Mouse (Mus musculus) hindbrain, embryonic 14.5 days (tissue): ENCODE results near the gene Hist1h4m. TPM values are rescaled to one million over a fixed set of nuclear protein-coding genes. Genes with fewer than 3 reads are reported as not detected.
A peak's percentile ranks its signal among the peaks of the same experiment; 100 is the strongest.
"Not testable (repeated sequence)": the region's sequence is repeated elsewhere in the genome, so short reads cannot be mapped to it uniquely, and the experiment has no call there.

ENCODE experiments used
- ATAC-seq: fragments of 200-750 bp; cut with Nextera tagmentation; 2 replicates; pipeline ENCODE4 v1.8.0; 2017; ENCODE audit warnings: moderate number of reproducible peaks, mild to moderate bottlenecking, moderate TSS enrichment, moderate library complexity; ENCODE audit not compliant: low FRiP score
- DNase-seq: peaks from one replicate; pipeline ENCODE4 v3.0.0-alpha.2; 2015; ENCODE audit warnings: low spot score
- H3K27ac ChIP-seq: fragments of 300-500 bp; sonication (generic); 2 replicates; pipeline ENCODE4 v1.5.1; 2014; ENCODE audit warnings: mild to moderate bottlenecking, moderate library complexity
- H3K27me3 ChIP-seq: fragments of 300-500 bp; sonication (generic); 2 replicates; pipeline ENCODE4 v1.6.1; 2014; ENCODE audit warnings: mild to moderate bottlenecking, low read length, mixed read lengths; ENCODE audit not compliant: control insufficient read depth, insufficient read depth
- H3K36me3 ChIP-seq: fragments of 300-500 bp; sonication (generic); replicated peaks from 2 replicates; pipeline ENCODE4 v1.6.1; 2014; ENCODE audit not compliant: control insufficient read depth, insufficient read depth
- H3K4me1 ChIP-seq: fragments of 300-500 bp; sonication (generic); replicated peaks from 2 replicates; pipeline ENCODE4 v1.6.1; 2014; ENCODE audit warnings: antibody characterized with exemption, low read length, mixed read lengths; ENCODE audit not compliant: control insufficient read depth, insufficient read depth
- H3K4me2 ChIP-seq: fragments of 300-500 bp; sonication (generic); replicated peaks from 2 replicates; pipeline ENCODE4 v1.6.1; 2014; ENCODE audit warnings: mild to moderate bottlenecking, moderate library complexity
- H3K4me3 ChIP-seq: fragments of 300-500 bp; sonication (generic); replicated peaks from 2 replicates; pipeline ENCODE4 v1.5.1; 2014; ENCODE audit warnings: mild to moderate bottlenecking, low read length
- H3K9ac ChIP-seq: fragments of 300-500 bp; sonication (generic); 2 replicates; pipeline ENCODE4 v1.6.1; 2014
- H3K9me3 ChIP-seq: fragments of 300-500 bp; sonication (generic); 2 replicates; pipeline ENCODE4 v1.6.1; 2016; ENCODE audit warnings: low read length; ENCODE audit not compliant: control insufficient read depth
- WGBS: fragments of 180-500 bp; shearing (Covaris S2); extraction: QIAGEN DNeasy Blood & Tissue Kit; methylation state at CpG from one replicate; pipeline ENCODE4 v1.1.7; 2014; 5-methylcytosine and 5-hydroxymethylcytosine counted together
- polyA plus RNA-seq: library from polyadenylated mRNA; unstranded; fragments of >200 nt; fragmentation: Nextera tagmentation; extraction: Ambion mirVana; gene quantifications from 2 replicates; pipeline ENCODE4 v1.2.1, GENCODE M21; 2014

Gene Hist1h4m
- polyA plus RNA-seq, 1 experiment from 2014 or later, result not detected

- peaks cover 38% of the 10 kb centered on the region for H3K4me1 ChIP-seq
- no peaks in the 10 kb centered on the region for H3K36me3 ChIP-seq
- WGBS, result 17% methylated on average over 6 of the region's 6 CpGs
- DNase-seq (no peak), ATAC-seq (no peak)
- H3K27me3 ChIP-seq, result no peaks in the 10 kb centered on the region
- peak overlapping the region; percentile 16; the same call in 1 of the 2 replicates for H3K9ac ChIP-seq
- H3K4me3 ChIP-seq, result peak overlapping the region; percentile 34; the same call in 1 of the 2 replicates
- no peaks in the 10 kb centered on the region for H3K9me3 ChIP-seq
- H3K4me2 ChIP-seq, result peak overlapping the region; percentile 81
- peak overlapping the region; percentile 61 for H3K27ac ChIP-seq
Observed at GRCm38 (mm10) chr13:21784311-21784710, 27.2 kb upstream of the Hist1h4m start.

GRCm38 (mm10) chr13:21786189-21786898, 25.2 kb upstream of the Hist1h4m start:
- H3K4me1 ChIP-seq, result peaks cover 31% of the 10 kb centered on the region
- H3K9me3 ChIP-seq, result no peaks in the 10 kb centered on the region
- peak overlapping the region; percentile 49 for H3K9ac ChIP-seq
- peak overlapping the region; percentile 33 for H3K4me3 ChIP-seq
- no peaks in the 10 kb centered on the region for H3K27me3 ChIP-seq
- peak overlapping the region; percentile 66 for H3K4me2 ChIP-seq
- DNase-seq (peak; percentile 20), ATAC-seq (no peak)
- no peaks in the 10 kb centered on the region for H3K36me3 ChIP-seq
- WGBS, result 2% methylated on average over 8 of the region's 8 CpGs
- H3K27ac ChIP-seq, result peak overlapping the region; percentile 70

GRCm38 (mm10) chr13:21786899-21787629, 24.5 kb upstream of the Hist1h4m start, which contains the start of the genes Hist1h2an and Hist1h2bp:
Gene Hist1h2an (minus strand): TSS chr13:21787218.
Gene Hist1h2bp (plus strand): TSS chr13:21787461.
- Histone ChIP-seq H3K27ac (peak within 1 kb of the TSS; percentile 70), H3K9ac (peak within 1 kb of the TSS; percentile 49), H3K4me2 (peak within 1 kb of the TSS; percentile 66), H3K4me3 (peak within 1 kb of the TSS; percentile 33), H3K4me1 (peaks cover 31% of the 10 kb centered on the region)
- under 1% methylated on average over 33 of the region's 63 CpGs for WGBS
- H3K27me3 ChIP-seq, H3K9me3 ChIP-seq, H3K36me3 ChIP-seq: not testable (repeated sequence)
- DNase-seq, result peak; percentile 100
- peak; percentile 95 for ATAC-seq

GRCm38 (mm10) chr13:21787760-21788593, 23.6 kb upstream of the Hist1h4m start:
- Histone ChIP-seq H3K36me3 (no peaks in the 10 kb centered on the region), H3K27me3 (no peaks in the 10 kb centered on the region), H3K4me2 (peak overlapping the region; percentile 66), H3K9me3 (no peaks in the 10 kb centered on the region), H3K4me1 (peaks cover 26% of the 10 kb centered on the region), H3K9ac (peak overlapping the region; percentile 44; the same call in 1 of the 2 replicates), H3K27ac (peak overlapping the region; percentile 1; the same call in 1 of the 2 replicates), H3K4me3 (peak overlapping the region; percentile 33)
- no peak for DNase-seq
- ATAC-seq, result peak; percentile 17; the same call in 1 of the 2 replicates
- 15% methylated on average over 14 of the region's 21 CpGs for WGBS

GRCm38 (mm10) chr13:21789925-21790324, 21.6 kb upstream of the Hist1h4m start:
- 57% methylated on average over 6 of the region's 6 CpGs for WGBS
- H3K4me3 ChIP-seq, result no peak overlapping the region
- no peak for DNase-seq

GRCm38 (mm10) chr13:21790601-21791283, 20.8 kb upstream of the Hist1h4m start:
- Histone ChIP-seq H3K27me3 (no peaks in the 10 kb centered on the region), H3K4me1 (peaks cover 21% of the 10 kb centered on the region), H3K4me3 (no peak overlapping the region), H3K9ac (peak overlapping the region; percentile 24; the same call in 1 of the 2 replicates), H3K27ac (no peak overlapping the region), H3K9me3 (no peaks in the 10 kb centered on the region), H3K4me2 (peak overlapping the region; percentile 41), H3K36me3 (no peaks in the 10 kb centered on the region)
- 7% methylated on average over 18 of the region's 18 CpGs for WGBS
- ATAC-seq (no peak), DNase-seq (no peak)

More at GRCm38 (mm10) chr13:21789925-21790324, 21.6 kb upstream of the Hist1h4m start:
- no peaks in the 10 kb centered on the region for H3K9me3 ChIP-seq
- H3K27ac ChIP-seq, result no peak overlapping the region
- peaks cover 21% of the 10 kb centered on the region for H3K4me1 ChIP-seq
- no peaks in the 10 kb centered on the region for H3K27me3 ChIP-seq
- H3K9ac ChIP-seq, result no peak overlapping the region
- no peak for ATAC-seq
- no peaks in the 10 kb centered on the region for H3K36me3 ChIP-seq
- no peak overlapping the region for H3K4me2 ChIP-seq

- DNase-seq (no peak), ATAC-seq (no peak)
- no peaks in the 10 kb centered on the region for H3K36me3 ChIP-seq
- no peaks in the 10 kb centered on the region for H3K9me3 ChIP-seq
- no peaks in the 10 kb centered on the region for H3K27me3 ChIP-seq
- 92% methylated on average over 7 of the region's 7 CpGs for WGBS
- H3K9ac ChIP-seq, result no peak overlapping the region
- H3K4me3 ChIP-seq, result no peak overlapping the region
- 0 out of 2 replicates have a peak, but pooled peaks cover 5% of the 10 kb centered on the region for H3K4me1 ChIP-seq
- H3K4me2 ChIP-seq, result no peak overlapping the region
- no peak overlapping the region for H3K27ac ChIP-seq
Observed at GRCm38 (mm10) chr13:21795584-21795983, 16.0 kb upstream of the Hist1h4m start.

- H3K9ac ChIP-seq, ATAC-seq, H3K27me3 ChIP-seq, DNase-seq, H3K4me2 ChIP-seq, H3K4me3 ChIP-seq, H3K9me3 ChIP-seq, H3K36me3 ChIP-seq, H3K4me1 ChIP-seq, H3K27ac ChIP-seq: not testable (repeated sequence)
Observed at GRCm38 (mm10) chr13:21797163-21797562, 14.4 kb upstream of the Hist1h4m start.
